Mouse (Mus musculus) NIH3T3 (cell line): ENCODE measurements around the gene Rae1.
A peak's percentile ranks its signal among the peaks of the same experiment; 100 is the strongest.

ENCODE experiments used
- DNase-seq: peaks from one replicate; pipeline ENCODE4 v3.0.0-alpha.2; 2012; ENCODE audit warnings: low read depth

Rae1 gene

GRCm38 (mm10) chr2:172999630-173000284, at the start of gene Rae1:
Gene Rae1 (plus strand): TSS chr2:173000117.
- peak; percentile 99 for DNase-seq

- DNase-seq: no peak
Measured at GRCm38 (mm10) chr2:172950119-172950676, 49.7 kb upstream of the Rae1 start.

- DNase-seq: no peak
Measured at GRCm38 (mm10) chr2:172950722-172951121, 49.2 kb upstream of the Rae1 start.

- DNase-seq: no peak
Measured at GRCm38 (mm10) chr2:172951976-172952375, 47.9 kb upstream of the Rae1 start.

GRCm38 (mm10) chr2:172958579-172958978, 41.3 kb upstream of the Rae1 start:
- no peak for DNase-seq

- no peak for DNase-seq
Measured at GRCm38 (mm10) chr2:172959006-172959768, 40.7 kb upstream of the Rae1 start.

GRCm38 (mm10) chr2:172960350-172960749, 39.6 kb upstream of the Rae1 start:
- no peak for DNase-seq

GRCm38 (mm10) chr2:172961211-172961610, 38.7 kb upstream of the Rae1 start:
- no peak for DNase-seq

- DNase-seq: no peak
Measured at GRCm38 (mm10) chr2:172965249-172965648, 34.7 kb upstream of the Rae1 start.

- no peak for DNase-seq
Measured at GRCm38 (mm10) chr2:172966480-172966879, 33.4 kb upstream of the Rae1 start.

- DNase-seq: no peak
Measured at GRCm38 (mm10) chr2:172971865-172972264, 28.1 kb upstream of the Rae1 start.

- no peak for DNase-seq
Measured at GRCm38 (mm10) chr2:172973806-172974565, 25.9 kb upstream of the Rae1 start.

GRCm38 (mm10) chr2:172974701-172975100, 25.2 kb upstream of the Rae1 start:
- DNase-seq: no peak

GRCm38 (mm10) chr2:172975159-172975558, 24.8 kb upstream of the Rae1 start:
- DNase-seq: no peak

- no peak for DNase-seq
Measured at GRCm38 (mm10) chr2:172976661-172977238, 23.2 kb upstream of the Rae1 start.

- DNase-seq: no peak
Measured at GRCm38 (mm10) chr2:172977409-172978130, 22.3 kb upstream of the Rae1 start, which contains the start of gene Spo11. Gene Spo11 (plus strand): TSS chr2:172977700.

GRCm38 (mm10) chr2:172978131-172978633, 21.7 kb upstream of the Rae1 start:
- DNase-seq: no peak

GRCm38 (mm10) chr2:172979666-172980345, 20.1 kb upstream of the Rae1 start:
- DNase-seq: no peak

GRCm38 (mm10) chr2:172982776-172983561, 16.9 kb upstream of the Rae1 start:
- DNase-seq: no peak

GRCm38 (mm10) chr2:172990161-172990560, 9.8 kb upstream of the Rae1 start:
- no peak for DNase-seq
